In the genomic region with DNA sequence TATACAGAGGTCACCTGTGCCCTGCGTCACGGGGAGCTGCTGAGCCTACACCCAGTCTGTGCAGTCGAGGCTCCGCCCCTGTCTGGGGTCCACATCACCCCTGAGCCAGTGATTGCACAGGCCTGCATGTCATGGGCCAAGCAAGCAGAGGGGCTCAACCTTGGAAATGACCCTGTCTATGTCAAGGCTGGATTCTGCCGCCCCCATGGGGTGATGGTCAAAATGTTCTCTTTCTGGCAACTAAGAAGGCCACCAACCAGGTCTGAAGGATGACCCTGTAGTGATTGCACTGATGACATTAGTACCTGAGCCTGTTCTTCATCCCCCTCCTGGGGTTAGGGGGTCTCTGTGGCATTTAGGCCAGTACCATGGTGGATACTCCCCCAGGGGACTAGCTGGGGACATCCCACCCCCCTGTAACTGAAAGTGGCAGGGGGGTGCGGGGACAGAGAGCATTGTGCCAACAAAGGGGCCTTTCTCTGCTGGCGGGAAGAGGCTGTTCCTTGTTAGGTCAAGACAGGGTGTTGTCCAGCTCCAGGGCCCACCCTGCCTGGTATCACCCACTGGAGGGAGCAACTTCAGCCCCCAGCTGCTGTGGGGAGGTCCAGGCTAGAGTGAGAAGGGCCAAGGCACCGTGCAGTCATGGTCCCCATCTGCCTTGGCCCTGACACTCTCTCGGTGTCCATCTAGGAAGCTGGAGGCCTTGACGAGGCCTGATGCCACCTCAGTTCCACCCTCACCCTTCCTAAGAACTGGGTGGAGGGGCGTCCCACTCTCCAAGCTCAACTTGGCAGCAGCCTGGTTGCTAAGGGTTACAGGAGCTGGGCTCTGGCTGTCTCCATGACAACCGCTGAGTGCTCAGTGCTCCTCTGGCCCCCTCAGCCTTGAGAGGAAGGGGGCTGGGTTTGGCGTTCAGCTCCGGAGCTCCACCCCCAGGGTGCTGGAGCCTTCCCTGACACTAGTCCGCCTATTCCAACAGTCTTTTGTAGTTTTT, we compare ENCODE assay signal across 8 mouse cellular contexts. TPM values are rescaled to one million over a fixed set of nuclear protein-coding genes. Genes with fewer than 3 reads are reported as not detected.
DNase-seq lines count a peak whose midpoint lies in the region; ATAC-seq and TF ChIP-seq lines count a peak whose summit lies in the region.

No protein-coding gene starts in this region.

- H3K9me3 ChIP-seq in kidney, postnatal 0 days (replicated peaks; ENCODE audit: low read length): no peaks in the 10 kb centered on the region
- no peaks in the 10 kb centered on the region for H3K9me3 ChIP-seq in forebrain, embryonic 15.5 days
- no peaks in the 10 kb centered on the region for H3K9me3 ChIP-seq in intestine, embryonic 15.5 days
- H3K9me3 ChIP-seq in liver, embryonic 12.5 days (replicated peaks): no peaks in the 10 kb centered on the region

- peak overlapping the region; percentile 74 for H3K4me2 ChIP-seq in kidney, postnatal 0 days (ENCODE audit: low read length)
- H3K4me2 ChIP-seq in forebrain, embryonic 15.5 days (replicated peaks): peak overlapping the region; percentile 63
- H3K4me2 ChIP-seq in intestine, embryonic 15.5 days (replicated peaks): peak overlapping the region; percentile 93
- peak overlapping the region; percentile 86 for H3K4me2 ChIP-seq in liver, embryonic 12.5 days

- H3K4me3 ChIP-seq in kidney, postnatal 0 days (replicated peaks; ENCODE audit: low read depth, low read length): peak overlapping the region; percentile 53; the same call in 1 of the 2 replicates
- H3K4me3 ChIP-seq in forebrain, embryonic 15.5 days: peak overlapping the region; percentile 63
- peak overlapping the region; percentile 58 for H3K4me3 ChIP-seq in intestine, embryonic 15.5 days (replicated peaks)
- H3K4me3 ChIP-seq in liver, embryonic 12.5 days: no peak overlapping the region

- H3K9ac ChIP-seq in kidney, postnatal 0 days (ENCODE audit: low read depth, low read length): peak overlapping the region; percentile 51; the same call in 1 of the 2 replicates
- peak overlapping the region; percentile 74 for H3K9ac ChIP-seq in forebrain, embryonic 15.5 days (replicated peaks)
- no peak overlapping the region for H3K9ac ChIP-seq in intestine, embryonic 15.5 days
- H3K9ac ChIP-seq in liver, embryonic 12.5 days: no peak overlapping the region

- peak; percentile 76 for DNase-seq in kidney, postnatal 0 days (ENCODE audit: low spot score)
- no peak for DNase-seq in kidney, adult 18-20 months
- DNase-seq in cerebellum, adult 11 months: peak; percentile 46
- peak; percentile 88 for DNase-seq in right cerebral cortex, postnatal 14 days
- DNase-seq in Muller cell, postnatal 12 days (ENCODE audit: inconsistent ontology term): no peak

- peaks cover 20% of the 10 kb centered on the region for H3K4me1 ChIP-seq in kidney, postnatal 0 days (replicated peaks; ENCODE audit: insufficient read depth, low read length)
- peaks cover 32% of the 10 kb centered on the region for H3K4me1 ChIP-seq in forebrain, embryonic 15.5 days
- peaks cover 25% of the 10 kb centered on the region for H3K4me1 ChIP-seq in intestine, embryonic 15.5 days (replicated peaks)
- peaks cover 22% of the 10 kb centered on the region for H3K4me1 ChIP-seq in liver, embryonic 12.5 days

- peak; percentile 44 for ATAC-seq in kidney, postnatal 0 days (replicated peaks; ENCODE audit: low FRiP score, low read depth)
- ATAC-seq in forebrain, embryonic 15.5 days (replicated peaks): peak; percentile 93
- peak; percentile 76 for ATAC-seq in intestine, embryonic 15.5 days
- ATAC-seq in liver, embryonic 12.5 days: 0 out of 2 replicates have a peak, but pooled peaks have one; percentile 14

- peaks cover 8% of the 10 kb centered on the region; the same call in 1 of the 2 replicates for H3K36me3 ChIP-seq in kidney, postnatal 0 days (ENCODE audit: insufficient read depth, low read length)
- peaks cover 27% of the 10 kb centered on the region for H3K36me3 ChIP-seq in forebrain, embryonic 15.5 days
- peaks cover 12% of the 10 kb centered on the region for H3K36me3 ChIP-seq in intestine, embryonic 15.5 days
- peaks cover 21% of the 10 kb centered on the region for H3K36me3 ChIP-seq in liver, embryonic 12.5 days

- 15% methylated on average over 15 of the region's 15 CpGs for WGBS in kidney, postnatal 0 days
- 2% methylated on average over 15 of the region's 15 CpGs for WGBS in forebrain, embryonic 15.5 days
- WGBS in intestine, embryonic 15.5 days: 13% methylated on average over 15 of the region's 15 CpGs
- 24% methylated on average over 15 of the region's 15 CpGs for WGBS in liver, embryonic 12.5 days (ENCODE audit: insufficient replicate concordance)

- H3K27me3 ChIP-seq in kidney, postnatal 0 days (ENCODE audit: insufficient read depth, low read length): no peaks in the 10 kb centered on the region
- H3K27me3 ChIP-seq in forebrain, embryonic 15.5 days: no peaks in the 10 kb centered on the region
- no peaks in the 10 kb centered on the region for H3K27me3 ChIP-seq in intestine, embryonic 15.5 days (replicated peaks)
- H3K27me3 ChIP-seq in liver, embryonic 12.5 days (replicated peaks): peaks cover 51% of the 10 kb centered on the region

- H3K27ac ChIP-seq in kidney, postnatal 0 days: no peak overlapping the region
- peak overlapping the region; percentile 89 for H3K27ac ChIP-seq in forebrain, embryonic 15.5 days (replicated peaks)
- 0 out of 2 replicates have a peak overlapping the region, but pooled peaks have one; percentile 14 for H3K27ac ChIP-seq in intestine, embryonic 15.5 days
- no peak overlapping the region for H3K27ac ChIP-seq in liver, embryonic 12.5 days

- peak; percentile 5; the same call in 1 of the 2 replicates for TF ChIP-seq CTCF in kidney, postnatal 0 days (IDR thresholded peaks at IDR 0.05; ENCODE audit: low read depth)

RNA-seq across cellular contexts. Expression of gene Cers1, which starts 1.2 kb away (rescaled TPM):
- polyA plus RNA-seq in kidney, postnatal 0 days (2015; fragmentation: Nextera tagmentation; extraction: Ambion mirVana): 1.9 and 2.1 TPM in 2 replicates
- 31.3 and 31.9 TPM in 2 replicates for polyA plus RNA-seq in forebrain, embryonic 15.5 days (2015; fragmentation: Nextera tagmentation; extraction: Ambion mirVana)
- polyA plus RNA-seq in intestine, embryonic 15.5 days (2015; fragmentation: Nextera tagmentation; extraction: Ambion mirVana): 3.6 TPM in 2 replicates
- polyA plus RNA-seq in liver, embryonic 12.5 days (2016; fragmentation: Nextera tagmentation; extraction: Ambion mirVana): 0.45 and 0.63 TPM in 2 replicates

RNA-seq across cellular contexts. Expression of gene Gdf1, which starts 12.8 kb away (rescaled TPM):
- polyA plus RNA-seq in kidney, postnatal 0 days (2015; fragmentation: Nextera tagmentation; extraction: Ambion mirVana): 3.8 and 4.0 TPM in 2 replicates
- 0.87 and 5.1 TPM in 2 replicates for polyA plus RNA-seq in forebrain, embryonic 15.5 days (2015; fragmentation: Nextera tagmentation; extraction: Ambion mirVana)
- 0.38 and 1.4 TPM in 2 replicates for polyA plus RNA-seq in intestine, embryonic 15.5 days (2015; fragmentation: Nextera tagmentation; extraction: Ambion mirVana)
- 1.0 and 1.5 TPM in 2 replicates for polyA plus RNA-seq in liver, embryonic 12.5 days (2016; fragmentation: Nextera tagmentation; extraction: Ambion mirVana)

RNA-seq across cellular contexts. Expression of gene Cope, which starts 14.5 kb away (rescaled TPM):
- polyA plus RNA-seq in kidney, postnatal 0 days (2015; fragmentation: Nextera tagmentation; extraction: Ambion mirVana): 309 and 334 TPM in 2 replicates
- polyA plus RNA-seq in forebrain, embryonic 15.5 days (2015; fragmentation: Nextera tagmentation; extraction: Ambion mirVana): 266 and 271 TPM in 2 replicates
- polyA plus RNA-seq in intestine, embryonic 15.5 days (2015; fragmentation: Nextera tagmentation; extraction: Ambion mirVana): 331 and 429 TPM in 2 replicates
- 205 and 212 TPM in 2 replicates for polyA plus RNA-seq in liver, embryonic 12.5 days (2016; fragmentation: Nextera tagmentation; extraction: Ambion mirVana)

RNA-seq across cellular contexts. Expression of gene Ddx49, which starts 14.5 kb away (rescaled TPM):
- polyA plus RNA-seq in kidney, postnatal 0 days (2015; fragmentation: Nextera tagmentation; extraction: Ambion mirVana): 41.0 and 43.0 TPM in 2 replicates
- 52.2 and 53.8 TPM in 2 replicates for polyA plus RNA-seq in forebrain, embryonic 15.5 days (2015; fragmentation: Nextera tagmentation; extraction: Ambion mirVana)
- polyA plus RNA-seq in intestine, embryonic 15.5 days (2015; fragmentation: Nextera tagmentation; extraction: Ambion mirVana): 45.8 and 52.7 TPM in 2 replicates
- polyA plus RNA-seq in liver, embryonic 12.5 days (2016; fragmentation: Nextera tagmentation; extraction: Ambion mirVana): 37.0 and 40.0 TPM in 2 replicates

RNA-seq across cellular contexts. Expression of gene Homer3, which starts 34.2 kb away (rescaled TPM):
- 48.9 and 50.0 TPM in 2 replicates for polyA plus RNA-seq in kidney, postnatal 0 days (2015; fragmentation: Nextera tagmentation; extraction: Ambion mirVana)
- polyA plus RNA-seq in forebrain, embryonic 15.5 days (2015; fragmentation: Nextera tagmentation; extraction: Ambion mirVana): 52.5 and 55.7 TPM in 2 replicates
- polyA plus RNA-seq in intestine, embryonic 15.5 days (2015; fragmentation: Nextera tagmentation; extraction: Ambion mirVana): 27.7 and 31.5 TPM in 2 replicates
- polyA plus RNA-seq in liver, embryonic 12.5 days (2016; fragmentation: Nextera tagmentation; extraction: Ambion mirVana): 19.6 and 21.4 TPM in 2 replicates

Comparison
In these comparisons a context has a peak if more than half of its experiments do, and no peak if none do; other contexts are left out.
1. DNase-seq: peak in kidney, postnatal 0 days (single experiment), cerebellum, adult 11 months (single experiment) and right cerebral cortex, postnatal 14 days (single experiment); none in kidney, adult 18-20 months (single experiment) and Muller cell, postnatal 12 days (single experiment).
2. ATAC-seq: peak in every context shown above with its lines; median percentile 93 in forebrain, embryonic 15.5 days; 76 in intestine, embryonic 15.5 days; 44 in kidney, postnatal 0 days; 14 in liver, embryonic 12.5 days.
3. H3K27ac ChIP-seq: peak in forebrain, embryonic 15.5 days (single experiment) and intestine, embryonic 15.5 days (single experiment); none in kidney, postnatal 0 days (single experiment) and liver, embryonic 12.5 days (single experiment).
4. H3K9ac ChIP-seq: peak in kidney, postnatal 0 days (single experiment) and forebrain, embryonic 15.5 days (single experiment); none in intestine, embryonic 15.5 days (single experiment) and liver, embryonic 12.5 days (single experiment).
5. Peak in every context shown above with its lines, with median percentiles within 50 percentile points of each other: H3K4me2 ChIP-seq.